Mouse (Mus musculus): Measurements from ENCODE around the gene Fam92a. TPM values are rescaled to one million over a fixed set of nuclear protein-coding genes. Genes with fewer than 3 reads are reported as not detected.
"Not testable (repeated sequence)": the region's sequence is repeated elsewhere in the genome, so short reads cannot be mapped to it uniquely, and the experiment has no call there.

Gene Fam92a
- total RNA-seq (2021): 10 to 100 TPM; 76.2 to 76.4 TPM

DNA sequence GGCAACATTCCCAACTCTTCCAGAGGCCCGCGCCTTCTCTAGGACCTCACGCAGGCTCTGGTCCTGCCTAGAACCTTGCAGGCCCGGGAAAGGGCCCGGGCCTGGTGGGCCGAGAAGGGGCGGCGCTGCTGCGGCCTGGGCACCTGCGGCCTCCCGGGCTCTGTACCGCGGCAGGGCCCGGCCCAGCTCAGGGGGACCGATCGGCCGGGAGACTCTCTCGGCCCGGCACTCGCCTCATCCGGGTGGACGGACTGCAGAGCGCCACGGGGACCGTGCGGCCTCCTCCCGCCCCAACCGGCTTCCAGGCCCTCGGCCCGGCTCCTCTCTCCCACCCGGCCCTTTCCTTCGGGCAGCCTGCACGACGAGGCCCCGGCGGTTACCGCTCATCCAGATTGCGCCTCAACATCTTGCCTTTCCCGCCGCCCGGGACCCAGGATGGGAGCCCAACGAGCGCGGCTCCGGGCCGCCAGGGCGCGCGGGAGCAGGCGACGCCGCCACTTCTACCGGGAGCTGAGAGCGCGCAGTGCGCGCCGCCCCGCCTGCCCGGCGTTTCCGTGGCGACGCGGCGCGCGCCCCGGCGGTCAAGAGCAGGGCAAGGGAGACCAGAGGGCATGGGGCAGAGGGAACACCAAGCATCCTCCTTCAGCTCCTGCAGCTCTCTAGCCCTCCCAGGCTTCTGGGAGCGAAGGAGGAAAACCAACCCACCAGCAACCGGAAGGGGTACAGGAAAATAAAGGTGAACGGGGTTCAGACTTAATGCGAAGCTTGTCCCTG lies at the start of gene Fam92a:
Gene Fam92a (minus strand): TSS at position 698 of the 774 bp plus-strand sequence.
- DNase-seq: peak; percentile 68 to 75

DNA sequence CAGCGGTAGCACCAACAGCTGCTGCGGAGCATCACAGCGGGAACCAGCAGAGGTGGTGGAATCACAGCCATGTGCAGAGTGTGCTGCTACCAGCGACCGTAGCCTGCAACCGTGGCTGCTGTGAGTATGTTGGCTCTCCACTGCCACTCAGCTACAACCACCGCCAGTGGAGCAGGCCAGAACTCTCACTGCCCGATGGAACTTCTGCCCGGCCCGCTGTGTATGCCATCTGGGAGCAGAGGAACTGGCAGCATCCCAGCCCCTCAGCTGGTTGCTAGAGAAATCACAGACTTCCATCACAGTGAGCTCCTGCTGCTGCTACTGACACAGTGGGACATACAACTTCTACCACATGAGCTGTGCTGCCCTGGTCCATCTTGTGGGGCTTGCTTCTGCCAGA lies 7.2 kb upstream of the Fam92a start:
- DNase-seq: peak; percentile 58 to 74

GRCm38 (mm10) chr4:12170986-12171317 lies 863 bp downstream of the Fam92a start:
- peak in 1 of 2 experiments; percentile 4 for DNase-seq

DNA sequence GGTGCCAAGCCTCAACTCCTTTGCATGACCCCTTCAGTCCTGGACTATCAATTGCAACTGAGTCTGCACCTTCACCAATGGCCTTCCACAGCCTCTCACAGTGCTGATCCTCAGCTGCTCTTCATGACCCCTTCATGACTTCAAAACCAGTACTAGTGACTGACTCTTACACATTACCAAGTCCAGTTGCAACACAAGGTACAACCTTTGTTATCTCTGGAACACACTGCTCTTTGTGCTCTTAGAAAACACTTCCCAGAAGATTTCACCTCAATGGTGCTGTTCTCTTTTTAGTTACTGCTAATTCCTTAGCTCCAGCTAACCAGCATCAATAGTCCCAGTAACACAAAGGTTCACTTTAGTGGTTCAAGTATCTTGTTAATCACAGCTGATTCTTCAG lies 24.2 kb downstream of the Fam92a start:
- DNase-seq: no peak

- not testable (repeated sequence) for DNase-seq
Measured at GRCm38 (mm10) chr4:12141516-12141915, 30.3 kb downstream of the Fam92a start.

- peak in 1 of 2 experiments; percentile 11 for DNase-seq
Measured at GRCm38 (mm10) chr4:12140592-12141062, 31.2 kb downstream of the Fam92a start.

- peak; percentile 83 to 87 for DNase-seq
Measured at GRCm38 (mm10) chr4:12140141-12140567, 31.7 kb downstream of the Fam92a start, which contains the start of gene Rbm12b1. Gene Rbm12b1, plus strand, starts transcription at chr4:12140264.

Other genes with a start within 250 kb of the Fam92a start
- gene Gm10604, start 190.8 kb downstream of the Fam92a start, total RNA-seq (2021): not detected
- 10 to 100 TPM; 21.8 to 24.0 TPM for gene Rbm12b2, start 82.6 kb downstream of the Fam92a start, total RNA-seq (2021)
- gene Rbm12b1, start 31.8 kb downstream of the Fam92a start, total RNA-seq (2021): 10 to 100 TPM; 20.5 to 22.3 TPM

Data from layer of hippocampus, postnatal 36 days (tissue).